Mouse (Mus musculus): ENCODE data around the gene Ncoa1. TPM values are rescaled to one million over a fixed set of nuclear protein-coding genes. Genes with fewer than 3 reads are reported as not detected.
"Not testable (repeated sequence)": the region's sequence is repeated elsewhere in the genome, so short reads cannot be mapped to it uniquely, and the experiment has no call there.

The Ncoa1 gene
- total RNA-seq, 2 experiments from 2014 or later = 34.8 to 36.2 TPM

DNA sequence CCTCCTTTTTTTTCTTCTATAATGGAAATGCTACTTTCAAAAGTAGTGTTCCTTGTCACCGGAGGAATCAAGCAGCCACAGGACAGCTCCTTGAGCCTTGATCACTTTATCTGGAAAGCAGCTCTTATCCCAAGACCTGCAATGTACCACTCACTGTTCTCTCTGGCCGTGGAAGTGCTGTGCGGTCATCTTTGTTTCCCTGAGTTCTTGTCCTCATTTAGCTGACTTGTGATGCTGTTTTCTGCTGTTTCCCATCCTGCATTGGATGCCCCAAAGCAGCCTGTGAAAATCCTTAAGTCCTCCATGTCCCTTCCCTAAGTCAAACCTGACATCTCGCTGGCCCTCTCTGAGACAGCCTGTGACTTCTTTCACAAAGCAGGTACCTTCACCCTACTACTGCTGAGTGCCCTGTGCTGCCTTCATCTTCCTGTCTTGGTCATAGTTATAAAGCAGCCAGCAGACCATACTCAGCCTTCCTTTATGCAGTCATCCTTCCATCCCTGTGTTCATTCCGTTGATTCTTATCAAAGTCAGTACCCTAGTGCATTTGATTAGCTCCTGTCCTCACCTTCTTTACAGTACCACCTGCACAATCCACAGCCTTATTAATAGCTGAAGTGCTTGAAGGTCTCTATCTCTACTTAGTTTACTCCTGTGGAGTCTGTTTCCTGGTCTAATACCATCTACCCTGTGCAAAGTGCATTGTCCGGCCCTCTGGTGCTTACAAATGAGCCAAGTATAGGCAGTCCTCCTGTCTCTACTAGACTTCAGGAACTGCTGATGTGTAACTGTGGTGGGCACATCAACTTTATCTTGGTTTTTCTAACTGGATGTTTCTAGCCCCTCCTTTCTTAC lies 1.2 kb upstream of the Ncoa1 start:
- DNase-seq (ENCODE audit: low spot score in 2 of 2) = no peak

DNA sequence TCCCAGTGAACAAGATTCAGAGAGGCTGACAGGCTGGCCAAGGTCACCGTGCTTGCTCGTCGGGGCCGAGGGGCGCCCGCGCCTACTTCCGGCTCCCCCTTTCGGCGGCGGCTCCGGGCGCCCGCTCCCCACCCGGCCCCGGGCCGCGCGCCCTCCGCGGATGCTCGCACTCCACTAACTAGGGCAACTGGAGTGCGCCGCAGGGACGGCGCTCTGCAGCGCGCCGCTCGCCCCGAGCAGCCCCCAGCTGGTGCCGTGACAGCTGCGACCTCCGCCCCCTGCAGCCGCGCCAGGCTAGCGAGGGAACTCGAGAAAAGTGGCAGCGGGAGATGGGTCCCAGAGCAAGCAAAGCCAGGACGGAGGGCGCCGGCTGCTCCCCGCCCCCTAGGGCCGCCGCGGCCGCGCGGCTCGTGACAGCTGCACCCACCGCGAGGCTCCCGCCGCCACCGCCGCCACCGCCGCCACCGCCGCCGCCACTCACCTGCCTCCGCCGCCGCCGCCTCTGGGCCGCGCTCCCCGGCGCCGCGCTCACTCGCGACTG lies 621 bp downstream of the Ncoa1 start:
- DNase-seq (ENCODE audit: low spot score in 2 of 2) = peak; percentile 57 to 59

DNA sequence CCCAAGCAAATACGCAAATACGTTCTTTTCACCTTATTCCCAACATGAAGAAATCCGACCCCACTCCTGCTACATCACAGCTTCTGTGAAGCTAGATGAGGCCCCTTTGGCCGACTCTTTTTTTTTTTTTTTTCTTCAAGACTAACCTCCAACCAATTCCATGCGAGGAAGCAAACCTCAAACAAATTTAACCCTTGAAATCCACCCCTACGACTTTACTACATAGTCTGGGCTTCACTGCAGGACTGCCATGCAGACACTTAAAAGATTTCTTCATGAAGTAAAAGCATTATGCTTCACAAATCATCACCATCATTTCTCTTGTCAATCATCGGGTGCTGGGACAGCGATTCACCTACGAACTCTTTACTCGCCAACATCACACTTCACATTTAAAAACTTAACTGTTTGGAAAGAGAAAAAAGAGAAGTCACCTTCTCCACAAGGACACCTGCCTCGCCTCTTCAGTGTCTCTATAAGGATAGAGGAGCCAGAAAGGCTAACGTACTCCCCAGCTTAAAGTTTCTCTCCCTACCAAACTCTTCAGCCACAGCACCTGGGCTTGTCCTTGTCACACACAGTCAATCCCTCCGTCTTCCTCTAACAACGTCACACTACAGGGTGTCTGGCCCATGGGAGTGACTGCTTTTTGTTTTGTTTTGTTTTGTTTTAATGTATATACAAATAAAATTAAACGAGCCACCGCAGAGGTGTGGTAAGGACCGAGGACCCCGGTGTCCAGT lies 1.6 kb downstream of the Ncoa1 start:
- DNase-seq (ENCODE audit: low spot score in 2 of 2) = no peak

DNA sequence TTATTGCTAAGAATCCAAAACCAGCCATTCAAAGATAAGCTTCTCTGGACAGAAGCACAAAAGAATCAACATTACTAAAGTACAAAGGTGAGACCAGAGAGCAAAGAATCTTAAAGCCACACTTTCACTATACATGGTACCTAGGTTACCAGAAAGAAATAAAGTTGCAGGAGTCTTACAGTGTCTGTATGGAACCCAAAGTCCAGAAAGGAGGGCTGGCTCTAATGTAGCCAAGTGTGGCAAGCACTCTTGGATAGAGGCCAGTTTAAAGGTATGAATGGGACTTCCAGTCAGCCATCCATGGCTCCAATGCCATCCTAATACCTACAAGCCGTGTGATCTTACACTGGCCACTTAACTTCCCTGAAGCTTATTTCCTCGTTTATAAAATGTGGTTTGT lies 7.9 kb downstream of the Ncoa1 start:
- DNase-seq (ENCODE audit: low spot score in 2 of 2) = no peak

DNA sequence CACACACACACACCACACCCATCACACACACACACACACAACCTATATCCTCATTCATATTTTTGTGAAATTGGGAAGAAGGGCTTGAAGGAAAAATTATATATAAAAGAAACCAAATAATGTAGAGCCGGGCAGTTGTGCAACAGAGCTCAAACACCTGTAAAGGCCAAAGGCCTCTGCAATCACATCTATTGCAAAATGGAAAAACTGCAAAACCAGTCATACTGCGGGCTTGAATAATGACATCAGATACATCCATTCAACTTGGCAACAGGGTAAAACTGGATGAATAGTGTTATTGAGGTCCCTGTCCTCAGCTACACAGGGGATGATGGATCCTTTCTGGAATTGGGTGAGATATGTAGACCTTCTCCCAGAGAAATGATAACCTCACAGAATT lies 13.3 kb downstream of the Ncoa1 start:
- DNase-seq (ENCODE audit: low spot score in 2 of 2) = no peak

DNA sequence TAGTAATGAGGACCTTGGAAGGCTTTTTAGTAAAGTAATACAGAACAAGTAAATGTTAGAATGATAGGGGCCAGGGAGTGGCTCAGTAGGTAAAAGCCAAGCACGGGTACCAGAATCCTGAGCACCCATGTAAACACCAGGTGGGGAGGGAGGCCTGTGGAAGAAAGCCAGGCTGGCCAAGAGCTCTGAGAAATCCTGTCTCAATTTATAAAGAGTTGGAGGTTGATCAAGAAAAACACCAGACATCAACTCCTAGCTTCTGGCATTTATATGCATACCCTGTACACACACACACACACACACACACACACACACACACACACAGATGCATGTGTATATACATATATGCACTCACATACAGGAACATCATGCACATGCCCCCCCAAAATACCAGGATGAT lies 14.6 kb downstream of the Ncoa1 start:
- no peak for DNase-seq (ENCODE audit: low spot score in 2 of 2)

DNA sequence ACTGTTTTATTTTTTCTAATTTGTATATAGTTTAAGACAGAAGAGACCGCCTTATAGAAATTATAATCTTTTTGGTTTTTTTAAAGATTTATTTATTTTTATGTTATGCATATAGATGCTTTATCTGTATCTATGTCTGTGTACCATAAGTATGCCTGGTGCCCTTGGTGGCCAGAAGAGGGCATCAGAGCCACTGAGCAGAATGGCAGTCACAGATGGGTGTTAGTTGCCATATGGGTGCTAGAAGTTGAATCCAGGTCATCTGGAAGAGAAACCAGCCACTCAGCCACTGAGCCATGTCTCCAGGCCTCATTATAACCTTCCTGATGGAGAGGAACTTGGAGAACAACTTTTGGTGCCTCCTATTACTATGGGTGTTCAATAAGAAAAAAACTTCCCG lies 16.0 kb downstream of the Ncoa1 start:
- DNase-seq (ENCODE audit: low spot score in 2 of 2) = no peak

DNA sequence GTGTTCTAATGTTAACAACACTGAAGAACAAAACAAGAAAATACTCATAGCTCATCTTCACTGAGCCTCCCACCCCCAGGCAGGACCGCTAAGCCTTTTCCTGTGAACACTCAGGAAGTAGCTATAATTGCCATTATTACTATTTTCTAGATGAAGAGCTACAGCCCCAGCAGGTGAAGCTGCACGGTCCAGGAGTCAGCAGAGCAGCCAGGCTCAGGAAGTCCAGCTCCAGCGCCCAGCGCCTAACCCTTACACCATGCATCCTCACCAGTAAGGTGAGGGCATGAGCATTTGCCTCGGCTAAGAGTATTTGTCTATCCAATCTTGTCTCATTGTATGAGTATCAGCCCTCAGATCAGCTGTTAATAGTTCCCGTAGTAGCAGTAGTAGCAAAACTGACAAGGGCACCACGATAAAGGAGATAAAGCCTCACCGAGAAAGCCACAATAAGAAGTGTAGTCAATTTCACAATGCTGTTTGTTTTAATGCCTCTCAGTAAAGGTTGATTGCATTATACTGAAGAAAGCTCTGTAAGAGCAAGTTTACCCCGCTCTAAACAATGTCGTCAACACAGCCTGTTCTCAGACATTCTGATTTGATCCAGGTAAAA lies 21.9 kb downstream of the Ncoa1 start:
- no peak for DNase-seq (ENCODE audit: low spot score in 2 of 2)

DNA sequence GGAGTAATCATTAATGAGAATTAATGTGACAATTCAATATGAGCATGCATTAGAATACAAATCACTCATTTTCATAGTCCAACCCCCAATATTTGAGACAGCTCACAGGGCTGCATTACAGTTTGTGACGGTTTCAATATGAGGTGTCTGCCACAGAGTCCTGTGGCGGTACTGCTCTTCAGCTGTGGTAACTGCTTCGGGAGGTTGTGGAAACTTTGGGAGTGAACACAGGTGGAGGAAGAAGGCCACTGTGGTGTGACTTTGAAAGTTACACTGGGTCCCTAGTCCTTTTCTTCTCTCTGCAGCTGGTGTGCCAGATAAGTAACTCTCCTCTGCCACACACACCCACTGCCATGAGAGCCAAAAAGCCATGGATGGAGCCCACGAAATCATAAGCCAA lies 22.7 kb downstream of the Ncoa1 start:
- DNase-seq (ENCODE audit: low spot score in 2 of 2) = no peak

DNA sequence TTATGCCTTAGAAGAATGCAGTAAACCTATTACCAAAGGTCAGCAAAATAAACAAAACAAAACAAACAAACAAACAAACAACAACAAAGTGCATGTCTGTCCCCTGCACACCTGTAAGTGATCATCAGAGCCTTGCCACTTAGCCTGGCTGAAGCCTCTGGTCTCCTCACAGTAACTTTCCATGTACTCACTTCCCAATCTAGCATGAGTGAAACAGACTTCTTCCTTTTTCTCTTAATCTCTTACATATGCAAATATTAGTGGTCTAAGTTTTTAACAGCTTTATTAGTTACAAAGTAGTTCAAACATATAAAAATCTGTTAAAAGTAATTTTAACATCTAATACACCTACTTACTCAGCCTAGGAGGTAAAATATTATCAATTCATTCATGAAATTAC lies 24.7 kb downstream of the Ncoa1 start:
- no peak for DNase-seq (ENCODE audit: low spot score in 2 of 2)

DNA sequence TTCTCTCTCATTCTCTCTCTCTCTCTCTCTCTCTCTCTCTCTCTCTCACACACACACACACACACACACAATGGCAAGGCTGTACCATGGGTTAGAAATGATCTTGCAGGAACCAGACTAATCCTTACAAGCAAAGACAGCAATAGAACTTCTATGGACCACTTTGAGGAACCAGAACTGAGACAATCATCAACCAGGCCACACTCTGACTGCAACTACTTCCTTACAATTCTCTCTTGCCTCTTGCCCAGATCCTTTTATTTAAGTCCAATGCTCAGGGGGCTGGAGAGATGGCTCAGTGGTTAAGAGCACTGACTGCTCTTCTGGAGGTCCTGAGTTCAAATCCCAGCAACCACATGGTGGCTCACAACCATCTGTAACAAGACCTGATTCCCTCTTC lies 26.5 kb downstream of the Ncoa1 start:
- DNase-seq (ENCODE audit: low spot score in 2 of 2) = not testable (repeated sequence)

DNA sequence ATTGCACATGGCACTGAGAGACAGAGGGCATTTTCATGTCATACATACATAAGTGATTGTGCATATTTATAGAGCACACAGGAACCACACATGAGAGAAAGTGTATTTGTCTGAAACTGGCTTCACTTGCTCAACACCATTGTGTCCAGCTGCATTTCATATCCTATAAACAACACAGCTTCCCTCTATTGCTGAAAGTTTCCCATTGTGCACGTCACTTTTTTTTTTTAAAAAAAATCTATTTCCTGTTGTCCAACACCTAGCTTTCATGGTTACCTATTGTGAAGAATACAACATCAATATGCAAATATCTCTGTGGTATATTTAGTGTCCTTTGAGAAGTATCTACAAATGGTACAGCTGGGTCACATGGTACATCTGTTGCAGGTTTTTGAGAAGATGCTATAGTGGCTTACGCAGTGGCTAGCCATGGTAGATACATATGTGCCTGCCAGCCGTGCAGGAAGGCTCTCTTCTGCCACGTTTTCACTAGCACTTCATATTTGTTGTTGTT lies 28.8 kb downstream of the Ncoa1 start:
- DNase-seq (ENCODE audit: low spot score in 2 of 2) = no peak

DNA sequence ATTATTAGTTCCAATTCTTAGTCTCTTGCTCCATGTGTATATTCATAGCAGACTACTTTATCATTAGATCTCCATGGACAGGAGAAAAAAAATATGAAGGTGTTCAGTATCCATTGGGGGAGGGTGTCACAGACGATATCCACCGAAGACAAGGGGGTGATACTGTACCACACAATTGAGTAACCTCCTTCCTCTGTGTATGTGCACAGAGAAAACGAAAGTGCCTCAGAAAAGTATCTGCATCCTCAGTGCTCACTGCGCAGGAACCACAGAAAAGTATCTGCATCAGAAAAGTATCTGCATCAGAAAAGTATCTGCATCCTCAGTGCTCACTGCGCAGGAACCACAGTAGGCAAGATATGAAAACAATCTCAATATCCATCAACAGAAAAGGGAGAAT lies 32.0 kb downstream of the Ncoa1 start:
- no peak for DNase-seq (ENCODE audit: low spot score in 2 of 2)

DNA sequence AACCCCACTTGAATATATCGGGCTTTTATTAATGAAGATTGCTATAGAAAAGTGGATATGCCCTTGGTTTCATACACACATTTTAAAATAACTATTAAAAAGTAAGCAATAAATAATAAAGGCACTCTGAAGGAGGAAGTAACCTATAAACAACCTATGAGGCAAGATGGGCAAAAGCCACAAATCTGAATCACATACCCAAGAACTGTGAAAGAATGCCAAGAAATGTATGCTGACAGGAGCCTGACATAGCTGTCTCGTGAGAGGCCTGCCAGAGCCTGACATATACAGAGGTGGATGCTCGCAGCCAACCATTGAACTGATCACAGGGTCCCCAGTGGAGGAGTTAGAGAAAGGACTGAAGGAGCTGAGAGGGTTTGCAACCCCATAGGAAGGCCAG lies 35.5 kb downstream of the Ncoa1 start:
- DNase-seq (ENCODE audit: low spot score in 2 of 2) = no peak

DNA sequence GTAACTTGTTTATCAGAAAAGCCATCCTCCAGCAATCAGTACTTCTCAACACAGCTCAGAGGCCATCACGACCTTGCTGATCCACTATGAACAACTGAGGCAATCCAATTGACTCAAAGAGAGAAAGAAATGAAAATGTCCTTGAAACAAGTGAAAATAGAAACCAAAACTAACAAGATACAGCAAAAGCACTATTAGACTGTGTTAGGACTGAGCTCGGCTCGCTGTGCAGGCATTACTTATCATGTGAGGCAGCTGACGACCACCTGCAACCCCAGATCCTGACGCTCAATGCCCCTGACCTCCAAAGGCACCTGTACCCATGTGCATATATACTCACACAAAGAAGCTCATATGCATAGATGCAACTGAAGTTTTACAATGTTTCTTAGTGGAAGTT lies 40.8 kb downstream of the Ncoa1 start:
- no peak for DNase-seq (ENCODE audit: low spot score in 2 of 2)

DNA sequence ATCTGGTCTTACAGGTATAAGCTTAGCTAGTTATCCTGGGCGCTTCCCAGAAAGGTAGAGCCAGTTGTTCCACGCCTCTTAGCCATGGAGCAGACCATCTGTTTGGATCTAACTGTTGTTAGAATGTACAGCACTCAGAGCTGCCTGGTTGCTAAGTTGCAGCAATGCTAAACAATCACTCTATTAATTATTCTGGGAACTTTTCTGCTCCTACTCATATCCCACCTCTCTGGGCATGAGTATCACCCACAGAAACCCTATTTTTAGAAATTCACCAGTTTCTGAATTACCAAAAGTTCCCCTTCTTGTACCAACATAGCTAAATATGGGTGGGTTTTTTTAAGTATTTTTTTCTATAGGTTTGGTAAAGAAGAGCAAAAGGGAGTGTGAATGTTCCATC lies 43.4 kb downstream of the Ncoa1 start:
- DNase-seq (ENCODE audit: low spot score in 2 of 2) = no peak

DNA sequence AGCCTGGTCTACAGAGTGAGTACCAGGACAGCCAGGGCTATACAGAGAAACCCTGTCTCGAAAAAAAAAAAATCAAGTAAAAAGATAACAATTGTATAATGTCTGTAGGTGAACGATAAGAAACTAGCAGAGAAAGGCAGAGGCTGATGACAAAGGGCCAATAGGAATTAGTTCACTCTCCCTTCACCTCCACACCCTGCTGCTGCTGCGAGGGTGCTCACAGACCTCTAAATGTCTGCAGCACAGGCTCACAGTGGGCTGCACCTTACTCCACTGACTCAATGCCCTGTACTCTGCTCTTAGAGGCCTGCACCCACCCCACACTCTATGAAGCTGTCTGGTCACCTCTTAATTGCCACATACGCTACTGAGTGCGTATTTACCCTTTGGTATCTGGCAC lies 45.0 kb downstream of the Ncoa1 start:
- DNase-seq (ENCODE audit: low spot score in 2 of 2) = no peak

DNA sequence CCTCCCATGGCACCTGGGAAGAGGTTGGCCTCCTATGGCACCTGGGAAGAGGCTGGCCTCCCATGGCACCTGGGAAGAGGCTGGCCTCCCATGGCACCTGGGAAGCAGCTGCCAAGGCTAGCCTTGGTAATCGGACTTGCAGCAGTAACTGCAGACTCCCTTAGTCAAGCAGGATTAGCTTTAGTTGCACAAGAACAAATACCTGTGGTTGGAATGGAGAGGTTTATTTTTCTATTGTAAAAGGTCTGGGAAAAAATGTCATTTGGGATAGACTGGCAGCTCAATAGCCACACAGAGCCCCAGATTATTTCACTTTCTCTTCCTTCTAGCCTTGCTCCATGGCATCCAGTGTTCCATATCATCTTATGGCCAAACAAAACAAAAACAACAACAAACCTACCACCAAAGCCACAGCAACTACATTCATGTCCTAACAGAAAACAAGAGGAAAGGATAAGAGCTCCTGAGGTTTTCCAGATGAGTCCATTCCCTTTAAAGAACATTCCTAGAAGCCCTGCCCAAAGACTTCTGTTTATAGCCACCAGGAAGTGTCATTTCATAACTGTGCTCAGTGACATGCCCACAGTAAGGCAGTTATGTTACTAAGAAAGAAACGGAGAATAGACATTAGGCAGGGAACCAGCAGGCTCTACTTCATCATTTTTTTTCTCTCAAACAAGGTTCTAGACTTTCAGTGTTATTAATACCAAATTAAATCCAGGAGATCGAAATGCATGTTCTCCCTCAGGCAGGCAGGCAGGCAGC lies 46.7 kb downstream of the Ncoa1 start:
- DNase-seq (ENCODE audit: low spot score in 2 of 2) = no peak

DNA sequence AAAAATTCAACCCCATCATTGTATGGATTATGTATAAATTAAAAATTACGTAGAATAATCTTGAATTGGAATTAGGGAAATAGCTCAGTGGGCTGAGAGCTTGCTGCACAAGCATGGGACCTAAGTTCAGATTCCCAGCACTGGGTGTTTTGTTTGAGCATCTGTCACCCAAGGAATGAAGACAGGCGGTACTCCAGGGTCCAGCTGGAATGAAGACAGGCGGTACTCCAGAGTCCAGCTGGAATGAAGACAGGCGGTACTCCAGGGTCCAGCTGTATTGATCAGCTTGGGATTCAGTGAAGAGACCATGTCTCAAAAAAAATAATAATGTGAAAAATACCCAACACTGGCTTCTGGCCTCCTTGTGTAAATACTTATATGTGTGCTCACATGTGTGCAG lies 58.2 kb downstream of the Ncoa1 start:
- DNase-seq (ENCODE audit: low spot score in 2 of 2) = no peak

DNA sequence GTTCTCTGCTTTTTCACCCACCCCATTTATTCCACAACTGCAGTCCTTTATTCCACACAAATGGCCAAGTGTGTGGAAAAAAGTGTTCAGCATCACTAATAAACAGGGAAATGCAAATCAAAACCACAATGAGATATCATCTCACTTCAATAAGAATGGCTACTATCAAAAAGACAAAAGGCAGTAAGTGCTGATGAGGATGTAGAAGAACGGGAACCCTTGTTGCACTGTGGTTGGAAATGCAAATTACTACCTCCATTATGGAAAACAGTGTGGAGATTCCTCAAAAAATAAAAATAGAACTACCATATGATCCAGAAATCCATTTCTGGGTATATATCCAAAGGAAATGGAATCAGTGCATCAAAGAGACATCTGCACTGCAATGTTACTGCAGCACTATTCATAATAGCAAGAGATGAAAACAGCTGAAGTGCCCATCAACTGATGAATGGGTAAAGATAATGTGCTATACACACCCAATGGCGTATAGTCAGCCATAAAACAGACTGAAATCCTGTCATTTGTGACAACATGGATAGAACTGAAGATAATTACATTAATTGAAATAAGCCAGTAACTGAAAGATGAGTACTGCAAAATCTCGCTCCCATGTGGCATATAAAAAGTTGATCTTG lies 59.2 kb downstream of the Ncoa1 start:
- DNase-seq (ENCODE audit: low spot score in 2 of 2) = no peak

Data from adrenal gland, adult 18-20 months (tissue).